Mouse (Mus musculus): ENCODE data around the gene Efhd1. TPM values are rescaled to one million over a fixed set of nuclear protein-coding genes. Genes with fewer than 3 reads are reported as not detected.

Gene Efhd1
- total RNA-seq, 1 experiment, result 1.8 TPM

- Histone ChIP-seq H3K27ac (ENCODE audit: insufficient read depth, low read depth, low read length, poor library complexity, severe bottlenecking) (no peak overlapping the region), H3K9ac (ENCODE audit: insufficient read depth, low read depth, low read length, poor library complexity, severe bottlenecking) (no peak overlapping the region), H3K4me3 (ENCODE audit: insufficient read depth in 1 of 2, low read depth in 1 of 2, low read length in 2 of 2, poor library complexity in 1 of 2, severe bottlenecking in 1 of 2) (no peak overlapping the region), H3K4me1 (ENCODE audit: control insufficient read depth in 2 of 2, insufficient read depth in 2 of 2, low read length in 2 of 2, poor library complexity in 1 of 2) (peaks cover 2 to 7% of the 10 kb centered on the region in 2 experiments; a peak in 3 of 4 replicates), H3K9me3 (ENCODE audit: control insufficient read depth, insufficient read depth, low read depth, low read length) (no peaks in the 10 kb centered on the region), H3K36me3 (ENCODE audit: control insufficient read depth, insufficient read depth, low read length, poor library complexity, severe bottlenecking) (no peaks in the 10 kb centered on the region)
- TF ChIP-seq MAFK (IDR thresholded peaks at IDR 0.05; ENCODE audit: insufficient read depth, low read depth, low read length), result no peak
- no peak for TF ChIP-seq ZNF384 (IDR thresholded peaks at IDR 0.05; ENCODE audit: low read depth, low read length)
- TF ChIP-seq CHD2 (IDR thresholded peaks at IDR 0.05; ENCODE audit: low read depth, low read length), result no peak
- TF ChIP-seq ZC3H11A (IDR thresholded peaks at IDR 0.05; ENCODE audit: borderline replicate concordance, low read depth, low read length), result no peak
- no peak for TF ChIP-seq HCFC1 (IDR thresholded peaks at IDR 0.05; ENCODE audit: borderline replicate concordance, insufficient read depth, low read length)
- in situ Hi-C loops (cut with MboI; ENCODE audit: low sequenced_read_pairs in 2 of 2, unreplicated experiment in 2 of 2), result no loop called here
- DNase-seq (ENCODE audit: low read depth, low spot score), result no peak
Observed at GRCm38 (mm10) chr1:87259316-87259715, 4.8 kb upstream of the Efhd1 start.

- Histone ChIP-seq H3K27ac (ENCODE audit: insufficient read depth, low read depth, low read length, poor library complexity, severe bottlenecking) (no peak overlapping the region), H3K36me3 (ENCODE audit: control insufficient read depth, insufficient read depth, low read length, poor library complexity, severe bottlenecking) (no peaks in the 10 kb centered on the region), H3K4me3 (ENCODE audit: insufficient read depth in 1 of 2, low read depth in 1 of 2, low read length in 2 of 2, poor library complexity in 1 of 2, severe bottlenecking in 1 of 2) (peak overlapping the region in 1 of 2 experiments; percentile 67; a peak in 1 of 4 replicates), H3K9me3 (ENCODE audit: control insufficient read depth, insufficient read depth, low read depth, low read length) (no peaks in the 10 kb centered on the region), H3K4me1 (ENCODE audit: control insufficient read depth in 2 of 2, insufficient read depth in 2 of 2, low read length in 2 of 2, poor library complexity in 1 of 2) (peaks cover 2 to 14% of the 10 kb centered on the region in 2 experiments; a peak in 2 of 4 replicates), H3K9ac (ENCODE audit: insufficient read depth, low read depth, low read length, poor library complexity, severe bottlenecking) (no peak overlapping the region)
- no peak for DNase-seq (ENCODE audit: low read depth, low spot score)
- TF ChIP-seq CHD2 (IDR thresholded peaks at IDR 0.05; ENCODE audit: low read depth, low read length) (no peak), ZC3H11A (IDR thresholded peaks at IDR 0.05; ENCODE audit: borderline replicate concordance, low read depth, low read length) (no peak), ZNF384 (IDR thresholded peaks at IDR 0.05; ENCODE audit: low read depth, low read length) (no peak), MAFK (IDR thresholded peaks at IDR 0.05; ENCODE audit: insufficient read depth, low read depth, low read length) (no peak), HCFC1 (IDR thresholded peaks at IDR 0.05; ENCODE audit: borderline replicate concordance, insufficient read depth, low read length) (no peak)
- in situ Hi-C loops (cut with MboI; ENCODE audit: low sequenced_read_pairs in 2 of 2, unreplicated experiment in 2 of 2), result no loop called here
Observed at GRCm38 (mm10) chr1:87263257-87263656, 906 bp upstream of the Efhd1 start.

GRCm38 (mm10) chr1:87263796-87264133, 398 bp upstream of the Efhd1 start:
- TF ChIP-seq CHD2 (IDR thresholded peaks at IDR 0.05; ENCODE audit: low read depth, low read length) (no peak), MAFK (IDR thresholded peaks at IDR 0.05; ENCODE audit: insufficient read depth, low read depth, low read length) (no peak), ZC3H11A (IDR thresholded peaks at IDR 0.05; ENCODE audit: borderline replicate concordance, low read depth, low read length) (no peak), ZNF384 (IDR thresholded peaks at IDR 0.05; ENCODE audit: low read depth, low read length) (no peak), HCFC1 (IDR thresholded peaks at IDR 0.05; ENCODE audit: borderline replicate concordance, insufficient read depth, low read length) (no peak)
- peak overlapping the region; percentile 67 to 70; a peak in 3 of 4 replicates for H3K4me3 ChIP-seq (ENCODE audit: insufficient read depth in 1 of 2, low read depth in 1 of 2, low read length in 2 of 2, poor library complexity in 1 of 2, severe bottlenecking in 1 of 2)
- no peak for DNase-seq (ENCODE audit: low read depth, low spot score)
- H3K9ac ChIP-seq (ENCODE audit: insufficient read depth, low read depth, low read length, poor library complexity, severe bottlenecking), result 0 out of 2 replicates have a peak overlapping the region, but pooled peaks have one; percentile 45
- H3K36me3 ChIP-seq (ENCODE audit: control insufficient read depth, insufficient read depth, low read length, poor library complexity, severe bottlenecking), result no peaks in the 10 kb centered on the region
- H3K27ac ChIP-seq (ENCODE audit: insufficient read depth, low read depth, low read length, poor library complexity, severe bottlenecking), result no peak overlapping the region
- no peaks in the 10 kb centered on the region for H3K9me3 ChIP-seq (ENCODE audit: control insufficient read depth, insufficient read depth, low read depth, low read length)
- in situ Hi-C loops (cut with MboI; ENCODE audit: low sequenced_read_pairs in 2 of 2, unreplicated experiment in 2 of 2), result no loop called here
- peaks cover 2 to 10% of the 10 kb centered on the region in 2 experiments; a peak in 2 of 4 replicates for H3K4me1 ChIP-seq (ENCODE audit: control insufficient read depth in 2 of 2, insufficient read depth in 2 of 2, low read length in 2 of 2, poor library complexity in 1 of 2)

GRCm38 (mm10) chr1:87265200-87265599, 1.0 kb downstream of the Efhd1 start:
- no peak overlapping the region for H3K27ac ChIP-seq (ENCODE audit: insufficient read depth, low read depth, low read length, poor library complexity, severe bottlenecking)
- H3K36me3 ChIP-seq (ENCODE audit: control insufficient read depth, insufficient read depth, low read length, poor library complexity, severe bottlenecking), result no peaks in the 10 kb centered on the region
- TF ChIP-seq ZC3H11A (IDR thresholded peaks at IDR 0.05; ENCODE audit: borderline replicate concordance, low read depth, low read length) (no peak), ZNF384 (IDR thresholded peaks at IDR 0.05; ENCODE audit: low read depth, low read length) (no peak)
- no peak for DNase-seq (ENCODE audit: low read depth, low spot score)
- in situ Hi-C loops (cut with MboI; ENCODE audit: low sequenced_read_pairs in 2 of 2, unreplicated experiment in 2 of 2), result no loop called here
- peaks cover 2 to 11% of the 10 kb centered on the region in 2 experiments; a peak in 2 of 4 replicates for H3K4me1 ChIP-seq (ENCODE audit: control insufficient read depth in 2 of 2, insufficient read depth in 2 of 2, low read length in 2 of 2, poor library complexity in 1 of 2)
- H3K9ac ChIP-seq (ENCODE audit: insufficient read depth, low read depth, low read length, poor library complexity, severe bottlenecking), result no peak overlapping the region
- H3K9me3 ChIP-seq (ENCODE audit: control insufficient read depth, insufficient read depth, low read depth, low read length), result no peaks in the 10 kb centered on the region
- H3K4me3 ChIP-seq (ENCODE audit: insufficient read depth in 1 of 2, low read depth in 1 of 2, low read length in 2 of 2, poor library complexity in 1 of 2, severe bottlenecking in 1 of 2), result peak overlapping the region; percentile 67 to 70
